Mouse (Mus musculus) cerebellum, adult 2 months (tissue): ENCODE results near the gene Gm6871.

ENCODE experiments used
- CTCF ChIP-seq: fragments of 200-500 bp; IDR thresholded peaks from 2 replicates; pipeline ENCODE4 v1.5.1; 2011; ENCODE audit warnings: low read depth, mild to moderate bottlenecking, control low read depth, low read length, moderate library complexity, borderline replicate concordance; ENCODE audit not compliant: insufficient read depth
- POLR2A ChIP-seq: fragments of 200-500 bp; IDR thresholded peaks from 2 replicates; pipeline ENCODE4 v1.6.1; 2011; ENCODE audit warnings: low read length, control low read depth, borderline replicate concordance; ENCODE audit not compliant: insufficient read depth

- TF ChIP-seq CTCF (no peak), POLR2A (no peak)
Measured at GRCm38 (mm10) chr7:41497871-41498270, 75.6 kb downstream of the Gm6871 start.
